Mouse (Mus musculus): Measurements from ENCODE around the gene Olfr1168. TPM values are rescaled to one million over a fixed set of nuclear protein-coding genes. Genes with fewer than 3 reads are reported as not detected.
"Not testable (repeated sequence)": the region's sequence is repeated elsewhere in the genome, so short reads cannot be mapped to it uniquely, and the experiment has no call there.

The Olfr1168 gene
- polyA plus RNA-seq (2012; ENCODE audit: insufficient read depth, low replicate concordance) = not detected in 2 replicates

- TF ChIP-seq FLI1 (IDR thresholded peaks at IDR 0.05; ENCODE audit: low read length) = no peak
- TF ChIP-seq GATA1 (IDR thresholded peaks at IDR 0.05; ENCODE audit: borderline replicate concordance, low read length) = no peak
- Histone ChIP-seq H3K27me3 (replicated peaks) (no peaks in the 10 kb centered on the region), H3K36me3 (replicated peaks; ENCODE audit: low read length) (no peaks in the 10 kb centered on the region), H3K4me3 (replicated peaks) (no peak within 1 kb of the TSS), H3K4me1 (no peaks in the 10 kb centered on the region), H3K9me3 (no peaks in the 10 kb centered on the region)
Observed at GRCm38 (mm10) chr2:88181580-88181979, at the start of gene Olfr1168. Gene Olfr1168 (plus strand): TSS chr2:88181880.

GRCm38 (mm10) chr2:88155093-88155492 lies 26.6 kb upstream of the Olfr1168 start, which contains the start of gene Olfr1167:
Gene Olfr1167 (minus strand): TSS chr2:88155193.
- not testable (repeated sequence) for H3K27me3 ChIP-seq (replicated peaks)

DNA sequence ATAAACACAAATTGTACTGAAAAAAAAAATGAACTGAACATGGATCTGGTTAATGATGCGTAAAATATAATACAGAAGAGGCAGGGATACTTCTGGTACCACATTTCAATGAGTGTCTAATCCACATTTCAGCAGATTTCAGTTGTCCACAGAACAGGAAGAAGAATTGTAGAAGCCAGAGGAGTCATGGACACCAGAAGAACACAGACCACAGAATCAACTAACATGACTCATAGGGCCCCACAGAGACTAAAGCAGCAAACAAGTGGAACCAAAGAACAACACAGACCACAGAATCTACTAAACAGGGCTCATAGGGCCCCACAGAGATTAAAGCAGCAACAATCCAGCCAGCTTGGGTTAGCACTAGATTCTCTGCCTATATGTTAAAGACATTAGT lies 39.1 kb downstream of the Olfr1168 start:
- no peaks in the 10 kb centered on the region for H3K9me3 ChIP-seq

More at GRCm38 (mm10) chr2:88155093-88155492, 26.6 kb upstream of the Olfr1168 start, which contains the start of gene Olfr1167:
- not testable (repeated sequence) for H3K9me3 ChIP-seq; H3K4me3 ChIP-seq (replicated peaks); H3K36me3 ChIP-seq (replicated peaks; ENCODE audit: low read length); H3K4me1 ChIP-seq

GRCm38 (mm10) chr2:88228234-88228633 lies 46.6 kb downstream of the Olfr1168 start, which contains the start of gene Olfr1170:
Gene Olfr1170 (minus strand): TSS chr2:88228334.
- H3K36me3 ChIP-seq (replicated peaks; ENCODE audit: low read length) = no peaks in the 10 kb centered on the region
- H3K4me1 ChIP-seq = no peaks in the 10 kb centered on the region
- no peaks in the 10 kb centered on the region for H3K9me3 ChIP-seq
- no peaks in the 10 kb centered on the region for H3K27me3 ChIP-seq (replicated peaks)
- no peak within 1 kb of the TSS for H3K4me3 ChIP-seq (replicated peaks)
- no peak for TF ChIP-seq FLI1 (IDR thresholded peaks at IDR 0.05; ENCODE audit: low read length)
- no peak for TF ChIP-seq GATA1 (IDR thresholded peaks at IDR 0.05; ENCODE audit: borderline replicate concordance, low read length)

More for the DNA sequence above, 39.1 kb downstream of the Olfr1168 start:
- H3K36me3 ChIP-seq (replicated peaks; ENCODE audit: low read length) = no peaks in the 10 kb centered on the region
- TF ChIP-seq FLI1 (IDR thresholded peaks at IDR 0.05; ENCODE audit: low read length) (no peak), GATA1 (IDR thresholded peaks at IDR 0.05; ENCODE audit: borderline replicate concordance, low read length) (no peak)
- H3K27me3 ChIP-seq (replicated peaks) = no peaks in the 10 kb centered on the region
- no peak overlapping the region for H3K4me3 ChIP-seq (replicated peaks)
- no peaks in the 10 kb centered on the region for H3K4me1 ChIP-seq

Other genes starting within 250 kb of the Olfr1168 start
- gene Olfr1155, start 236.7 kb upstream of the Olfr1168 start, polyA plus RNA-seq (2012; ENCODE audit: insufficient read depth, low replicate concordance) = not detected in 2 replicates
- not detected in 2 replicates for gene Olfr1156, start 228.8 kb upstream of the Olfr1168 start, polyA plus RNA-seq (2012; ENCODE audit: insufficient read depth, low replicate concordance)
- not detected in 2 replicates for gene Olfr1157, start 213.6 kb upstream of the Olfr1168 start, polyA plus RNA-seq (2012; ENCODE audit: insufficient read depth, low replicate concordance)
- gene Olfr74, start 207.2 kb upstream of the Olfr1168 start, polyA plus RNA-seq (2012; ENCODE audit: insufficient read depth, low replicate concordance) = not detected in 2 replicates
- gene Olfr1158, start 191.8 kb upstream of the Olfr1168 start, polyA plus RNA-seq (2012; ENCODE audit: insufficient read depth, low replicate concordance) = not detected in 2 replicates
- not detected in 2 replicates for gene Olfr1160, start 173.6 kb upstream of the Olfr1168 start, polyA plus RNA-seq (2012; ENCODE audit: insufficient read depth, low replicate concordance)
- not detected in 2 replicates for gene Olfr1161, start 159.1 kb upstream of the Olfr1168 start, polyA plus RNA-seq (2012; ENCODE audit: insufficient read depth, low replicate concordance)
- gene Olfr73, start 144.2 kb upstream of the Olfr1168 start, polyA plus RNA-seq (2012; ENCODE audit: insufficient read depth, low replicate concordance) = not detected in 2 replicates
- gene Olfr1162, start 130.8 kb upstream of the Olfr1168 start, polyA plus RNA-seq (2012; ENCODE audit: insufficient read depth, low replicate concordance) = not detected in 2 replicates
- not detected in 2 replicates for gene Olfr1163, start 110.0 kb upstream of the Olfr1168 start, polyA plus RNA-seq (2012; ENCODE audit: insufficient read depth, low replicate concordance)
- gene Olfr1164, start 87.9 kb upstream of the Olfr1168 start, polyA plus RNA-seq (2012; ENCODE audit: insufficient read depth, low replicate concordance) = not detected in 2 replicates
- not detected in 2 replicates for gene Olfr1166, start 53.6 kb upstream of the Olfr1168 start, polyA plus RNA-seq (2012; ENCODE audit: insufficient read depth, low replicate concordance)
- not detected in 2 replicates for gene Olfr1167, start 26.7 kb upstream of the Olfr1168 start, polyA plus RNA-seq (2012; ENCODE audit: insufficient read depth, low replicate concordance)
- not detected in 2 replicates for gene Olfr1170, start 46.5 kb downstream of the Olfr1168 start, polyA plus RNA-seq (2012; ENCODE audit: insufficient read depth, low replicate concordance)
- gene Olfr1173, start 98.0 kb downstream of the Olfr1168 start, polyA plus RNA-seq (2012; ENCODE audit: insufficient read depth, low replicate concordance) = not detected in 2 replicates
- gene Olfr1174-ps, start 133.3 kb downstream of the Olfr1168 start, polyA plus RNA-seq (2012; ENCODE audit: insufficient read depth, low replicate concordance) = not detected in 2 replicates
- not detected in 2 replicates for gene Olfr1175-ps, start 145.3 kb downstream of the Olfr1168 start, polyA plus RNA-seq (2012; ENCODE audit: insufficient read depth, low replicate concordance)
- not detected in 2 replicates for gene Olfr1176, start 154.8 kb downstream of the Olfr1168 start, polyA plus RNA-seq (2012; ENCODE audit: insufficient read depth, low replicate concordance)
- gene Olfr1177-ps, start 164.6 kb downstream of the Olfr1168 start, polyA plus RNA-seq (2012; ENCODE audit: insufficient read depth, low replicate concordance) = not detected in 2 replicates
- 0.45 TPM in 1 of 2 replicates, not detected in the other for gene Olfr1178, start 205.2 kb downstream of the Olfr1168 start, polyA plus RNA-seq (2012; ENCODE audit: insufficient read depth, low replicate concordance)
- gene Olfr1179, start 224.6 kb downstream of the Olfr1168 start, polyA plus RNA-seq (2012; ENCODE audit: insufficient read depth, low replicate concordance) = not detected in 2 replicates
- gene Olfr1180, start 237.3 kb downstream of the Olfr1168 start, polyA plus RNA-seq (2012; ENCODE audit: insufficient read depth, low replicate concordance) = not detected in 2 replicates
- not detected in 2 replicates for gene Olfr1181, start 244.3 kb downstream of the Olfr1168 start, polyA plus RNA-seq (2012; ENCODE audit: insufficient read depth, low replicate concordance)

Data from megakaryocyte, embryonic 14.5 days (primary cell).